Mouse (Mus musculus) retina, postnatal 7 days (tissue): ENCODE measurements around the gene Krt90.
"Not testable (repeated sequence)": the region's sequence is repeated elsewhere in the genome, so short reads cannot be mapped to it uniquely, and the experiment has no call there.

ENCODE experiments used
- DNase-seq: peaks from one replicate; pipeline ENCODE4 v3.0.0-alpha.2; 2012; ENCODE audit warnings: low read depth, low spot score

Gene Krt90

DNA sequence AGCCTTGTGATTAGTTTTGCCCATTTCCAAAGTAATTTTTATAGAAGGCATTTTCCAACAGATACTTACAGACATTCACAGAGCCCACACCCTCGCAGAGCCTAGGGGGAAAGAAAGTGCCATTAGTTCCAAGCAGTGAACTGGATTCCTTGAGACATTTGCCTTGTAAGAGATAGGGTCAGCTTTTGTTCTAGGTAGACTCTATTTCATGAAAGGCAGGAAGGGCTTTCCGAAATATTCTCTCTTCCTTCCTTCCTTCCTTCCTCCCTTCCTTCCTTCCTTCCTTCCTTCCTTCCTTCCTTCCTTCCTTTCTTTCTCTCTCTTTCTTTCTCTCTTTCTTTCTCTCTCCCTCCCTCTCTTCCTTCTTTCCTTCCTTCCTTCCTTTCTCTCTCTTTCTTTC is 45.6 kb downstream of the Krt90 start, which contains the start of gene Gm49425:
TSS of gene Gm49425 (minus strand) at position 101 of the 400 bp plus-strand sequence.
- DNase-seq, result not testable (repeated sequence)

DNA sequence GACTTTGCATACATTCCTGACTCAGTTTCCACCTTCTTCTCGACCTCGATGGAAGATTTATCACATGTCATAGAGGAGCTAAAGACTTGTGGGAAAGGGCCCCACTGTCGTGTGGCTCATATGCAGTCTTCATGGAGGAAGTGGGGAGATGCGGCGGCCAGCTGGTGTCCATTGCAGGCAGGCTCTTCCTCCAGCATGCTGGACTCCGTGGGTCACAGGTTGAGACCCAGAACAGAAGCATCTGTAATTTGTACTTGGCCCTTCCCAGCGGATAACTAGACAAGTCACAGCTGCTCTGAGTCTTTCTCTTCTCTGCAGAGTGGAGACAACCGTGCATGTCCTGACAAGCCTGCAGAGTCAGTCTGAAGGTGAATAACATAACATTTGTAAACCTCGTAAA is 54.5 kb downstream of the Krt90 start:
- no peak for DNase-seq

DNA sequence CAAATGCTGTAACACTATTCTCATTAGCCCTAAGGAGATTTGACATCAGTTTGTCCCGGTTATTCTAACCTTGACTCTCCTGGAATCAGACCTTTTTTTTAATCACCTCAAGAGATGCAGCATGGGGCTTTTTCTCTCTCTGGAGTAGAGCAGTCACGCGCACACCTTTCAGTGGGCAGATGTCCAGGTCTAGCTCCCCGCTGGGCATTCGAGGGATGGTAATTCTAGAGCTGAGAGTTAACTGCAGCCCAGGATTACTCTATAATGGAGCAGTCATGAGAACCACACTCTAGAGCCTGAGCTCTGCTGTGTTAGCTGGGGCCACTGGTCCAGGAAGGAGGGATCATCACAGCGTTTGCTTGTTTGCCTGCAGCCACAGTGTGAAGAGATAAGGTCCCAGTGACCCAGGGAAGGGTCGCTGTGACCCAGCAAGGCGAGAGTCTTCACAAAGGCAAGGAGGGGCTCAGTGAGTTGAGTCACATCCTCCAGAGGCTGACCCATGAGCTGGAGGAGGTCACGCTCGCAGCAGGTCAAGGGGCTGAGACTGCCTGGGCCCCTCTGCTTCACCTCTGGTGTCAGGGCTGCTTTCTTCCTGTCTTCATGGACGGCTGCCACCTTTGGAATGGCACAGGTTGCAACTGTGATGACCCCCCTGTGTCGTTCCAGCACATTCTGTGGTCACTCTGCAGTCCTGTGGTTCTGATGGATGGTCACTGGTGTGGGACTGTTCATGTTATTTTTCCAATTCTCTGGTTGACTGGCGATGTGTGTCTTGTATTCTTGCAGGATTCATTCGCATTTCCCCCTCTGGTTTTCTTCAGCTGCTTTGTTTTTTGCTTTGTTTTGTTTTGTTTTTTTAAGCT is 55.6 kb downstream of the Krt90 start:
- DNase-seq, result no peak
